22 mouse cellular contexts compared by ENCODE assay signal in the genomic region with DNA sequence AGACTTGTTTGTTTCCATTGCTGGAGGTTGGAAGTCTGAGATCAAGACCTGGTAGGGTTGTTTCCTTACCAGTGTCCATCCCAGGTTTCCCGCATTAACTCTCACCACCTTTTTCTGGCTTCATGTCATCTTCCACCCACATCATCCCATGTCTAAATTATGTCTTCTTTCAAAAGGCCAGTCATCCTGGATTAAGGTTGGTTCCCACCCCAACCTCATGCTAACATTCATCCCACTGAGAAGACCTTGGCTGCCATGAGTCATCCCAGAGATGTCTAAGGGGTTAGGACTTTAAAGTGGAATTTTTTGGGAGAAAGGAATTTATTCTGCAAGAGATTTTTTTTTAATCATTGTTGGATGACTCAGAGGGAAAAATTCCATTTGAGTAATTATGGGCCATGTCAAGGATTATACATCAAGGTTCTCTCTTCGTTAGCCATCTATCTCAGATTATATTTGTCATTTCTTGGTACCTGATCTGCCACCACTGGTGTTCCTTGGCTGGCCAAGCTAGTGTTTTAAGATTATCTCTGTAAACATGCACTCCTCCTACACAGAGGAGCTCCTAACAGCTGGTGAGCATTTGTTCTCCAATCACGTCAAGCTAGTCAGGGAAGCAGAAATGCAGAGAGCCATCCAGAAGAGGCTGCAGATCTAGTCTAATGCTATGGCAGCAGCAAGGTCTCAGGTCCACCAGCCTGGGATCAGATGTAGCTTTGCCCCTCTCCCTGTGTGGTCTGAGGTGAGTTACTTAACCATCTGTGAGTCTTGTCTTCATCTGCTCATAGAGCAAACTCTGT.
DNase-seq lines count a peak whose midpoint lies in the region; ATAC-seq and TF ChIP-seq lines count a peak whose summit lies in the region.
"Had no signal": no experiment of that assay in that cellular context is flagged by ENCODE, and none has a peak within 500 bp of the region (broad histone marks: within the 10 kb centered on the region; RNA-seq: fewer than 3 reads in every experiment).

No protein-coding gene starts in this region.

- no peak for TF ChIP-seq POLR2A in olfactory bulb, adult 2 months (IDR thresholded peaks at IDR 0.05; ENCODE audit: insufficient read depth, low read depth, low read length)

- peaks cover 13% of the 10 kb centered on the region for H3K4me1 ChIP-seq in olfactory bulb, adult 2 months (ENCODE audit: control insufficient read depth, insufficient read depth, low read length)
- H3K4me1 ChIP-seq: limb, embryonic 13.5 days; lung, embryonic 15.5 days; midbrain, embryonic 10.5 days; midbrain, embryonic 15.5 days had no signal

- H3K27ac ChIP-seq in left cerebral cortex, adult 2 months, result peak overlapping the region; percentile 64
- peak overlapping the region; percentile 36; the same call in 1 of the 2 replicates for H3K27ac ChIP-seq in olfactory bulb, adult 2 months (ENCODE audit: insufficient read depth, low read depth, low read length)
- H3K27ac ChIP-seq: limb, embryonic 13.5 days; lung, embryonic 15.5 days; midbrain, embryonic 10.5 days; midbrain, embryonic 15.5 days; neural tube, embryonic 15.5 days; stomach, postnatal 0 days had no signal

- POLR2A ChIA-PET in Patski (lab: Charles Lee), result no interaction called here

- in situ Hi-C loops in Patski (cut with MboI; ENCODE audit: low pct_unique_long_range_greater_than_20kb), result no loop called here

- WGBS in olfactory bulb, adult 2 months, result 56% methylated on average over 3 of the region's 3 CpGs

- no peak overlapping the region for H3K4me3 ChIP-seq in left cerebral cortex, adult 2 months
- no peak overlapping the region for H3K4me3 ChIP-seq in olfactory bulb, adult 2 months (ENCODE audit: insufficient read depth, low read depth, low read length)
- H3K4me3 ChIP-seq: limb, embryonic 13.5 days; lung, embryonic 15.5 days; midbrain, embryonic 10.5 days; midbrain, embryonic 15.5 days; neural tube, embryonic 15.5 days had no signal

- CTCF ChIA-PET in Patski (lab: Charles Lee), result no interaction called here

- peak; percentile 51 for ATAC-seq in Patski
- ATAC-seq: forebrain, embryonic 14.5 days; hindbrain, embryonic 16.5 days; midbrain, embryonic 15.5 days had no signal

- H3K27me3 ChIP-seq in Patski, result no peaks in the 10 kb centered on the region
- H3K27me3 ChIP-seq: limb, embryonic 13.5 days; lung, embryonic 15.5 days; midbrain, embryonic 15.5 days; neural tube, embryonic 15.5 days had no signal

- no peak for TF ChIP-seq CTCF in left cerebral cortex, adult 2 months (IDR thresholded peaks at IDR 0.05)
- TF ChIP-seq CTCF in Patski (IDR thresholded peaks at IDR 0.05), result no peak
- TF ChIP-seq CTCF in olfactory bulb, adult 2 months (IDR thresholded peaks at IDR 0.05; ENCODE audit: insufficient read depth, low read depth, low read length), result no peak

- intact Hi-C loops in left cerebral cortex, adult 2 months (cut with DNase I), result no loop called here
- intact Hi-C loops in left cerebral cortex, postnatal 10 days (cut with DNase I), result no loop called here

- peak; percentile 16 for DNase-seq in adrenal gland, postnatal 14 days
- no peak for DNase-seq in adrenal gland, postnatal 10 days
- DNase-seq in left cerebral cortex, adult 2 months (ENCODE audit: extremely low spot score in 1 of 2, low spot score in 2 of 2), result no peak
- DNase-seq in left cerebral cortex, postnatal 10 days (ENCODE audit: extremely low spot score in 1 of 2, low spot score in 2 of 2), result no peak
- DNase-seq in Patski (ENCODE audit: low read depth, low spot score), result peak; percentile 22
- DNase-seq in kidney, adult 8-10 months, result no peak
- DNase-seq: B cell, adult 2 months; cerebellum, adult 2 months; cerebellum, postnatal 36 days; kidney, adult 18-20 months; kidney, postnatal 36 days; thymus, adult 18-20 months; thymus, postnatal 25 days had no signal

Comparison
In these comparisons a context has a peak if more than half of its experiments do, and no peak if none do; other contexts are left out.
1. DNase-seq: peak in adrenal gland, postnatal 14 days (single experiment) and Patski (single experiment); none in adrenal gland, postnatal 10 days (single experiment), left cerebral cortex, adult 2 months (0 of 2), left cerebral cortex, postnatal 10 days (0 of 2) and kidney, adult 8-10 months (0 of 2).